Mouse (Mus musculus) G1E (cell line): ENCODE measurements at regions not wholly inside any gene's neighbourhood (a gene's known extent, or its start where the extent isn't known, plus 50 kb on each side); places are given as distances from the start of the nearest gene placed in this dataset.

Source experiments
- CTCF ChIP-seq: IDR thresholded peaks from 2 replicates; pipeline ENCODE4 v1.5.1; 2012; ENCODE audit warnings: low read depth, low read length, inconsistent platforms, mixed read lengths
- GATA1 ChIP-seq: IDR thresholded peaks from 2 replicates; pipeline ENCODE4 v1.6.1; 2012; ENCODE audit warnings: borderline replicate concordance, low read length, inconsistent platforms, mixed read lengths
- GATA2 ChIP-seq: IDR thresholded peaks from 2 replicates; pipeline ENCODE4 v1.6.1; 2012; ENCODE audit warnings: low read depth, low read length, inconsistent platforms, borderline replicate concordance
- POLR2AphosphoS5 ChIP-seq: IDR thresholded peaks from 2 replicates; pipeline ENCODE4 v1.6.1; 2012; ENCODE audit warnings: low read depth, low read length, inconsistent platforms; ENCODE audit not compliant: insufficient replicate concordance
- TAL1 ChIP-seq: conservative IDR thresholded peaks from 2 replicates; pipeline ENCODE4 v1.6.1; 2012; ENCODE audit warnings: low read depth, low read length, inconsistent platforms, mixed read lengths

- TF ChIP-seq POLR2AphosphoS5 (no peak), CTCF (peak; percentile 21; the same call in 1 of the 2 replicates), GATA1 (no peak), GATA2 (no peak), TAL1 (no peak)
Measured at GRCm38 (mm10) chr12:9251772-9252171, 222.0 kb downstream of the Ttc32 start.
